Mouse (Mus musculus) neural tube, embryonic 11.5 days (tissue): ENCODE data around the gene Gorab. TPM values are rescaled to one million over a fixed set of nuclear protein-coding genes. Genes with fewer than 3 reads are reported as not detected.

ENCODE experiments used
- ATAC-seq: fragments of 200-750 bp; cut with Nextera tagmentation; 2 replicates; pipeline ENCODE4 v1.8.0; 2017; ENCODE audit warnings: moderate number of reproducible peaks, mild to moderate bottlenecking, moderate TSS enrichment, moderate library complexity; ENCODE audit not compliant: insufficient read depth, low FRiP score, low TSS enrichment
- DNase-seq: peaks from one replicate; pipeline ENCODE4 v3.0.0-alpha.2; 2015; ENCODE audit warnings: low spot score
- H3K27ac ChIP-seq: fragments of 300-500 bp; sonication (generic); 2 replicates; pipeline ENCODE4 v1.5.1; 2014; ENCODE audit warnings: low read depth, mild to moderate bottlenecking, low read length
- H3K27me3 ChIP-seq: fragments of 300-500 bp; sonication (generic); 2 replicates; pipeline ENCODE4 v1.6.1; 2014; ENCODE audit warnings: mild to moderate bottlenecking, low read length, mixed read lengths; ENCODE audit not compliant: control insufficient read depth, insufficient read depth
- H3K36me3 ChIP-seq: fragments of 300-500 bp; sonication (generic); 2 replicates; pipeline ENCODE4 v1.6.1; 2014; ENCODE audit warnings: mild to moderate bottlenecking, low read length, moderate library complexity, mixed read lengths; ENCODE audit not compliant: control insufficient read depth, insufficient read depth
- H3K4me1 ChIP-seq: fragments of 300-500 bp; sonication (generic); 2 replicates; pipeline ENCODE4 v1.6.1; 2014; ENCODE audit warnings: low read length, mixed read lengths; ENCODE audit not compliant: control insufficient read depth, insufficient read depth
- H3K4me2 ChIP-seq: fragments of 300-500 bp; sonication (generic); 2 replicates; pipeline ENCODE4 v1.6.1; 2014; ENCODE audit warnings: low read depth, mild to moderate bottlenecking, moderate library complexity
- H3K4me3 ChIP-seq: fragments of 300-500 bp; sonication (generic); 2 replicates; pipeline ENCODE4 v1.5.1; 2014; ENCODE audit warnings: low read depth, low read length
- H3K9ac ChIP-seq: fragments of 300-500 bp; sonication (generic); 2 replicates; pipeline ENCODE4 v1.6.1; 2014; ENCODE audit warnings: mild to moderate bottlenecking, low read length
- H3K9me3 ChIP-seq: fragments of 300-500 bp; sonication (generic); 2 replicates; pipeline ENCODE4 v1.6.1; 2016; ENCODE audit warnings: low read length; ENCODE audit not compliant: control insufficient read depth
- WGBS: fragments of 180-500 bp; shearing (Covaris S2); extraction: QIAGEN DNeasy Blood & Tissue Kit; methylation state at CpG from one replicate; pipeline ENCODE4 v1.1.7; 2014; 5-methylcytosine and 5-hydroxymethylcytosine counted together
- polyA plus RNA-seq: library from polyadenylated mRNA; unstranded; fragments of >200 nt; fragmentation: Nextera tagmentation; extraction: Ambion mirVana; gene quantifications from 2 replicates; pipeline ENCODE4 v1.2.1, GENCODE M21; 2014

The Gorab gene
- polyA plus RNA-seq = 28.3 and 28.8 TPM in 2 replicates

DNA sequence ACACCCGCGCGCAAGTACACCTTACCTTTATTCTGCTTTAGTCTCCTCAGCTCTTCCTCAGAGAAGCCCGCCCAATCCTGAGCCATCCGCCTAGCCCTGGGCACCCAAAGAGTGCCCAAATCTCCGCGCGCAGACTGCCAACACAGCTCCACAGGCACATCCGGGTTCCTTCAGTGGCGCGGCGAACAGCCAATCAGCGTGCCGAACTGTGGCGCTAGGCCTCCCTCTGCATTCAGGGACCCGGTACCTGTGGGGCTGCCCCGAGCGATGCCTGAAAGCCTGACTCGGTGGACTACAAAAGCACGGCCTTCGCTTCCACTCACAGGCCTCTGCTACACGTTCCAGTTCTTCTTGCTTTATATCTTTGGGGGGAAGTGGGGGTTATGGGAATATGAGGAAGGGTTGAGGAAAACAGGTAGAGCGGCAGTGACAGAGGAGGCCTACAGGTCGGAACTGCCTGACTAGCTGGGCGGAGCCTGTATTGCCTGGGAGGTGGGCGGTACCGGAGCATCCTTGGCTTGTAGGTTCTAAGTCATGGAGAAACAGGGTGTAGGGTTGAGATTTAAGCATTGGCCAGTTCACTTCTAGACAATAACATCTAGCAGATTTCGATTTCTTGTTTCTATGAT is at the start of gene Gorab:
TSS of gene Gorab (minus strand) at position 172 of the 629 bp plus-strand sequence.
- peak; percentile 100 for ATAC-seq
- H3K4me3 ChIP-seq = peak within 1 kb of the TSS; percentile 61
- H3K27me3 ChIP-seq = no peaks in the 10 kb centered on the region
- peak; percentile 94 for DNase-seq
- H3K9ac ChIP-seq = peak within 1 kb of the TSS; percentile 59
- no peaks in the 10 kb centered on the region for H3K36me3 ChIP-seq
- H3K27ac ChIP-seq = 0 out of 2 replicates have a peak within 1 kb of the TSS, but pooled peaks have one; percentile 21
- WGBS = under 1% methylated on average over 28 of the region's 28 CpGs
- H3K4me2 ChIP-seq = peak within 1 kb of the TSS; percentile 63
- H3K9me3 ChIP-seq = no peaks in the 10 kb centered on the region
- H3K4me1 ChIP-seq = peaks cover 6% of the 10 kb centered on the region

DNA sequence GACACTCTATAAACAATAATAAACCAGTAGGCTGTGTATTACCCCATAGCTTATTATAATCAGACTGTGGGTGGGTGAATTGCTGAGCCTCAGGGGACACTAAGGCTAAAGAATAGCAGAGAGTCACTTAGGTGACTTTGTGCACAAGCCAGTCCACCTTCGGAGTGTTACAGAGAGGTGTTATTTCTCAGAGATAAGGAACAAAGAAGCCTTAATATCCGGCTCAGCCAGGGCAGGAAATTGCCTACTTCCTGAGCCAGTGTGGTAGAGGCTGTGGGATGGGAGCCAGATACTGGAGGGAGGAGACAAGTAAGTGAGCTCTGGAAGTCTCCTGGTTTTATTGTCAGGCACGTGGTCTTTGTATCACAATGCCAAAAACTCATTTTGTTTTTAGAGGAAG is 40.4 kb upstream of the Gorab start:
- 38% methylated on average over 3 of the region's 3 CpGs for WGBS
- Histone ChIP-seq H3K27me3 (no peaks in the 10 kb centered on the region), H3K4me3 (no peak overlapping the region), H3K4me2 (no peak overlapping the region), H3K9ac (no peak overlapping the region), H3K27ac (no peak overlapping the region), H3K4me1 (no peaks in the 10 kb centered on the region), H3K9me3 (no peaks in the 10 kb centered on the region), H3K36me3 (no peaks in the 10 kb centered on the region)
- DNase-seq = no peak
- no peak for ATAC-seq

DNA sequence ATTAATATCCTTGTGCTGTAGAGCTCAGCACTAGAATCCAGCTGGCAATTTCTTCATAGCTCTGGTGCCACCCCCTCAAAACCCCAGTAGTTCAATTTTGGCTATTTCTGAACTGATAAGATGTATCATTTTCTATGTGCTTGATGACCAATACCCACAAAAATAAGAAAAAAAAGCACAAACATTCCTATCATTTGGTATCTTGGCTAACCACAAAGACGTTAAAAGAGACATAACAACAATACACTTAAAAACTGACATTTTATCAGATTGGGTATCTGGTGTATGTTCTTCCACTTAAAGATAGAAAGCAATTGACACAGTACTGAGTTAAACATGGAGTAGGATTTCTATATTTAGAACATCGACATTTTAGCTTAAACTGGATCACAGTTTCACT is 35.5 kb upstream of the Gorab start:
- Histone ChIP-seq H3K27ac (no peak overlapping the region), H3K4me1 (no peaks in the 10 kb centered on the region), H3K9ac (no peak overlapping the region), H3K27me3 (no peaks in the 10 kb centered on the region), H3K4me3 (no peak overlapping the region), H3K9me3 (no peaks in the 10 kb centered on the region), H3K36me3 (no peaks in the 10 kb centered on the region), H3K4me2 (no peak overlapping the region)
- no peak for DNase-seq
- WGBS = 92% methylated on average over 2 of the region's 2 CpGs
- ATAC-seq = no peak

DNA sequence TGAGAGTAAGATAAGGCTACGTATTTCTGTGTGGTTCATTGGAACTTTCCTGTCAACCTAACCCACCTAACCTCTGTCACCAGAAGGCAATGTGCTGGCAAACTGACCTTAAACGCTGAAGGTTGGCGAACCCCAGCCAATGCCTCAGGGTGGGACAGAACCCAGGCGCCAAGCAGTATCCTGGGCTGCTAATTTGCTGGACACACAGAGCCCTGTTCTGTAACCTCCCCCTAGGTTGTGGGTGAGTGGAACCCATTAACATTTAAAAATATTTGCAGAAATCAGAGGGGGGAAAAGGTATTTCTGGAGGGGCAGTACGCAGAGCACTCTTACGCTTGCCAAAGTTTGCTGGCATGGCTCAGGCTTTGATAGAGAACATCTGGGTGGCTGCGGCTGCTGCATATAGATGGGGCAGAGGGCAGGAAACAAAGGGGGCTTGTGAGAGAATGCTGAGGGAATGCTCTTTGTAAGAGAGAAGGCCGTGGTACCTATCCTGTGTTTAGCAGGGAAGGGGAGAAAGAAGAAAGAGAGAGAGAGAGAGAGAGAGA is 20.1 kb upstream of the Gorab start:
- DNase-seq = no peak
- WGBS = 67% methylated on average over 8 of the region's 8 CpGs
- no peak overlapping the region for H3K4me2 ChIP-seq
- H3K9me3 ChIP-seq = no peaks in the 10 kb centered on the region
- no peaks in the 10 kb centered on the region for H3K27me3 ChIP-seq
- H3K4me1 ChIP-seq = no peaks in the 10 kb centered on the region
- no peak overlapping the region for H3K27ac ChIP-seq
- no peak overlapping the region for H3K4me3 ChIP-seq
- no peaks in the 10 kb centered on the region for H3K36me3 ChIP-seq
- ATAC-seq = no peak
- no peak overlapping the region for H3K9ac ChIP-seq

DNA sequence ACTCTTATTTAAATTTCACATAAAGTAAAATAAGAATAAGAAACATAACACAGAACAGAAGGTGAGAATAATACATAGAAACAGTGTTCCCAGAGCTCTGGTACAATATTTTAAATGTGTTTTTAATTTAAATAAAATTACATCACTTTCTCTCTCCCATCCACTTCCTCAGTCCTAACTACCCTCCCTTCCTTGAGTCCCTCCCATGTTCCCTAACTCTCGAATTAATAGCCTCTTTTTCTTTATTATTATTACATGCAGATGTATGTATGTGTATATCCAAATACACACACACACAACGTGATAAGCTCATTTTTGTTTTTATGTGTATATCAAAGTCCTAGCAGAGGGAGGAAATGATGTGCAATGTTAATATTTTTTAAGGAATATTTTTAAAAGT is 13.7 kb upstream of the Gorab start:
- H3K4me2 ChIP-seq = no peak overlapping the region
- no peak overlapping the region for H3K27ac ChIP-seq
- DNase-seq (no peak), ATAC-seq (no peak)
- 71% methylated on average over 2 of the region's 2 CpGs for WGBS
- no peaks in the 10 kb centered on the region for H3K9me3 ChIP-seq
- H3K27me3 ChIP-seq = no peaks in the 10 kb centered on the region
- H3K4me3 ChIP-seq = no peak overlapping the region
- no peak overlapping the region for H3K9ac ChIP-seq
- no peaks in the 10 kb centered on the region for H3K4me1 ChIP-seq
- no peaks in the 10 kb centered on the region for H3K36me3 ChIP-seq

DNA sequence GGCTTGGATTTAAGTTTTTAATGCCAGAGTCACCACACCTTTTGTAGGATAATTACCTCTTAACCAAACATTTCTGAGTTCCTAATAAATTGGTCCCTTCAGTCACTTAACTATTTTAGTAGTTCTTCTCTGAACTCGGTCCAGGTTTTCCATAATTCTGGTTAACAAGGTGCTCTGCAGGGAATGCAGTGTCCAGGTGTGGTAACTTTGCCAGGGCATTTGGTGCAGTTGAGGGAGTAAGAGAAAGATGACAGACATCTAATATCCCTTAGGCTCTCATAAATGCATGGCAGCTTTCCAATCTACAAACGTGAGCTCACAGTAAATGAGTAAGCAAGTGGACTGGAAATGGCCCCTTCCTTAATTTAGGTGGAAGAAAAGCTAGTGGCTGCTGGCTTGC is 10.7 kb upstream of the Gorab start:
- no peaks in the 10 kb centered on the region for H3K9me3 ChIP-seq
- H3K4me2 ChIP-seq = no peak overlapping the region
- ATAC-seq (no peak), DNase-seq (no peak)
- H3K36me3 ChIP-seq = no peaks in the 10 kb centered on the region
- no peaks in the 10 kb centered on the region for H3K4me1 ChIP-seq
- 88% methylated on average over 2 of the region's 2 CpGs for WGBS
- no peak overlapping the region for H3K4me3 ChIP-seq
- H3K27me3 ChIP-seq = no peaks in the 10 kb centered on the region
- no peak overlapping the region for H3K9ac ChIP-seq
- H3K27ac ChIP-seq = no peak overlapping the region

DNA sequence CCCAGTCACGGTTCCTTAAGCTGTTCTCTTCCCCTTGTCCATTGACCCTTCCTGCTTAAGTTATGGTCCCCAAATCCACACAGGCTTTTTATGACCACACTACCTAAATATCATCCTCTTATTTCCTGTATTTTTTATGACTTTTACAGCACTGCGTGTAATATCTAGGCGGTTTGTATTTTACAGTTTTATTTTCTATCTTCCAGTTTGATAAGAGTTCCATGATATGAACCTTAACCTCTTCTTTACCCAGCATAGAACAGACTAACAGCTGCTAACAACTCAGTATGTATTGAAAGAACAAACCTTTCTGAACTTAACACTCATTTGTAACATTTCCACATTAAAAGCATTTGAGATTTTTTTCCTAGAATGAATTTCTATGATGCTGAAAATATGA is 2.7 kb upstream of the Gorab start:
- no peaks in the 10 kb centered on the region for H3K9me3 ChIP-seq
- DNase-seq (no peak), ATAC-seq (no peak)
- no peak overlapping the region for H3K9ac ChIP-seq
- WGBS = 80% methylated on average over 3 of the region's 3 CpGs
- no peak overlapping the region for H3K27ac ChIP-seq
- H3K4me3 ChIP-seq = no peak overlapping the region
- H3K36me3 ChIP-seq = no peaks in the 10 kb centered on the region
- no peaks in the 10 kb centered on the region for H3K27me3 ChIP-seq
- H3K4me2 ChIP-seq = no peak overlapping the region
- peaks cover 6% of the 10 kb centered on the region for H3K4me1 ChIP-seq

DNA sequence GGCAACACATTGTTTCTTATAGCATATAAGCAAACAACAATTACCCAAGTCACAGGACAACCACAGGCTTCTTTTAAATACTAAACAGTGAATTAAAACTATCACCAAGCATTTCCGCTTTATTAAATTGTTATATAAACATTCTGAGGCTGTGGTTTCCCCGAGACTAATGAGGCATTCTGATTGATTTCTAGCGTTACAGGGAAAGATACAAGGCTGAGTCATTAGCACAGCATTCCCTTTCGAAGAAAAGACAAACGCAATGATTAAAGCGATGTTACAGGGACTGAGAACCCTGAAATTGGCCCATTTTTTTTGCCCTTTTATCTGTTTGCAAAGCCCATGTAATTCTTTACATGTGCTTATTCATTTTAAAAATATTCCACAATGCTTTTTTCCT is 12.1 kb downstream of the Gorab start:
- Histone ChIP-seq H3K4me1 (no peaks in the 10 kb centered on the region), H3K27ac (no peak overlapping the region), H3K4me3 (no peak overlapping the region), H3K27me3 (no peaks in the 10 kb centered on the region), H3K9me3 (no peaks in the 10 kb centered on the region), H3K4me2 (no peak overlapping the region), H3K9ac (no peak overlapping the region), H3K36me3 (peaks cover 9% of the 10 kb centered on the region; the same call in 1 of the 2 replicates)
- no peak for ATAC-seq
- DNase-seq = no peak
- WGBS = 84% methylated on average over 6 of the region's 6 CpGs

DNA sequence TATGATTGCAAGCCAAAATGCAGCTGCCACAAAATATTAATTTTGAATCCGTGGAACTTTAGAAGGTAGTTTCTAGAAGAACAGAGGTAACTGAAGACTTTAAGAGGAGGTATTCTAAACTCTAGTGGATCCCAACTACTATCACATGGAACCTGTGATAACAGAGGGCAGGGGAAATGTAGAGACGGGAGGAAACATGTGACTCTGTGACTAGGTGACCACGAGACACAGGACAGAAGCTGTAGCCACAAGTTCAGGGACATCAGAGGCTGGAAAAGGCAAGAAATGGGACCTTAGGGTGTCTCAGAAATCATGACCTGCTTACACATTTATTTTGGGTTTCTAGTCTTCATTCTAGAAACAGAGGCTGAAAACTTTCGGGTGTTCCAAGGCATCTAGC is 13.4 kb downstream of the Gorab start:
- DNase-seq (no peak), ATAC-seq (no peak)
- no peak overlapping the region for H3K4me3 ChIP-seq
- no peak overlapping the region for H3K4me2 ChIP-seq
- H3K36me3 ChIP-seq = peaks cover 11% of the 10 kb centered on the region; the same call in 1 of the 2 replicates
- no peaks in the 10 kb centered on the region for H3K27me3 ChIP-seq
- H3K4me1 ChIP-seq = no peaks in the 10 kb centered on the region
- H3K9ac ChIP-seq = no peak overlapping the region
- H3K27ac ChIP-seq = no peak overlapping the region
- no peaks in the 10 kb centered on the region for H3K9me3 ChIP-seq
- WGBS = 88% methylated on average over 4 of the region's 4 CpGs
